Mouse (Mus musculus) neural tube, embryonic 14.5 days (tissue): ENCODE results near the gene Mgmt. TPM values are rescaled to one million over a fixed set of nuclear protein-coding genes. Genes with fewer than 3 reads are reported as not detected.

Source experiments
- ATAC-seq: fragments of 200-750 bp; cut with Nextera tagmentation; 2 replicates; pipeline ENCODE4 v1.8.0; 2017; ENCODE audit warnings: low read depth, mild to moderate bottlenecking, moderate TSS enrichment, moderate library complexity
- H3K27ac ChIP-seq: fragments of 300-500 bp; sonication (generic); 2 replicates; pipeline ENCODE4 v1.5.1; 2014; ENCODE audit warnings: low read depth, mild to moderate bottlenecking, control low read depth, low read length, moderate library complexity, mixed read lengths
- H3K27me3 ChIP-seq: fragments of 300-500 bp; sonication (generic); 2 replicates; pipeline ENCODE4 v1.6.1; 2014; ENCODE audit warnings: low read length; ENCODE audit not compliant: control insufficient read depth, insufficient read depth
- H3K36me3 ChIP-seq: fragments of 300-500 bp; sonication (generic); 2 replicates; pipeline ENCODE4 v1.6.1; 2014; ENCODE audit warnings: low read length, mixed read lengths; ENCODE audit not compliant: control insufficient read depth, insufficient read depth
- H3K4me1 ChIP-seq: fragments of 300-500 bp; sonication (generic); 2 replicates; pipeline ENCODE4 v1.6.1; 2014; ENCODE audit warnings: low read length; ENCODE audit not compliant: control insufficient read depth, insufficient read depth
- H3K4me2 ChIP-seq: fragments of 300-500 bp; sonication (generic); 2 replicates; pipeline ENCODE4 v1.6.1; 2014; ENCODE audit warnings: mild to moderate bottlenecking, low read depth, low read length, control low read depth
- H3K4me3 ChIP-seq: fragments of 300-500 bp; sonication (generic); 2 replicates; pipeline ENCODE4 v1.5.1; 2014; ENCODE audit warnings: low read depth, low read length, control low read depth, mixed read lengths
- H3K9ac ChIP-seq: fragments of 300-500 bp; sonication (generic); replicated peaks from 2 replicates; pipeline ENCODE4 v1.6.1; 2014; ENCODE audit warnings: low read depth, mild to moderate bottlenecking, control low read depth, low read length, mixed read lengths
- H3K9me3 ChIP-seq: fragments of 300-500 bp; sonication (generic); 2 replicates; pipeline ENCODE4 v1.6.1; 2016; ENCODE audit warnings: low read length; ENCODE audit not compliant: control insufficient read depth
- WGBS: fragments of 180-500 bp; shearing (Covaris S2); extraction: QIAGEN DNeasy Blood & Tissue Kit; methylation state at CpG from one replicate; pipeline ENCODE4 v1.1.7; 2014; 5-methylcytosine and 5-hydroxymethylcytosine counted together
- polyA plus RNA-seq: library from polyadenylated mRNA; unstranded; fragments of >200 nt; fragmentation: Nextera tagmentation; extraction: Ambion mirVana; gene quantifications from 2 replicates; pipeline ENCODE4 v1.2.1, GENCODE M21; 2014

The Mgmt gene
- polyA plus RNA-seq, 1 experiment from 2014 or later: 0.90 TPM

DNA sequence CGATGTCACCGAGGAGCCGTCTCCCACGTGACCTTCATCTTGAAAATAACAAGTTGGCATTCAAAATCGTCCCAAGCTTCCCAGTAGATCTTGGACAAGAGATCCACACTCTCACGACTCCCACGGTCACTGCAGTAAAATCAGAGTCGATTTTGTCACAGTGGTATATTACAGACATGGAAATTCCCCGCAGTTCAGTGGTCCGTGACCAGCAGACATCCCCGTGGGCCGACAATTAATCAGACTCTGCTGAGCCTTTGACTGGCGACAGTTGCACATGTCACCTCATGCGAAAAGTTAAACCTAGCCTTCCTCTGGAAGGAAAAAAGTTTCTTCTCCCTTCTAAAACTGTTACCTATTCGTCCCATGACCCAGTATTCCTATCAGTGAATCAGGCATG lies 106.8 kb downstream of the Mgmt start:
- no peaks in the 10 kb centered on the region for H3K36me3 ChIP-seq
- no peak overlapping the region for H3K4me2 ChIP-seq
- H3K9ac ChIP-seq: no peak overlapping the region
- no peak overlapping the region for H3K4me3 ChIP-seq
- no peaks in the 10 kb centered on the region for H3K27me3 ChIP-seq
- no peak overlapping the region for H3K27ac ChIP-seq
- no peak for ATAC-seq
- H3K9me3 ChIP-seq: no peaks in the 10 kb centered on the region
- peaks cover 22% of the 10 kb centered on the region; the same call in 1 of the 2 replicates for H3K4me1 ChIP-seq
- 45% methylated on average over 15 of the region's 15 CpGs for WGBS

DNA sequence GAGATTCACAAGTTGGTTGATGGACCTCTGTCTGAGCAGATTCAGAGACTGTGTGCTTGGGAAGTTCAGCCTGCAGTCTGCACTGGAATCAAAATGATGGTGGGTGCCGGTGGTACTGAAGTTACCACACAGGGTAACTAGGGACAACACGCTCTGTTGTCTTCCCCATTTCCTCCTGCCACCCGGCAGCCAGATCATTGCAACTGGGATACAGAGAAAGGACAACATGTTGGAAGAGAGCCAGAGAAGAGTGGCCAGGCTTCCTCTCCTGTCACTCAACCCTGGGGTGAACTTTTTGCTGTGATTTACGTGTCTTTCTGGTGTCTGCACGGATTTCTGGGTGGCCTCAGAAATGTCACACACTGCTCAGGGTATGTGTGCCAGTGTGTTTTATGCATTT lies 107.4 kb downstream of the Mgmt start:
- no peaks in the 10 kb centered on the region for H3K9me3 ChIP-seq
- no peak overlapping the region for H3K9ac ChIP-seq
- no peak overlapping the region for H3K4me2 ChIP-seq
- H3K36me3 ChIP-seq: no peaks in the 10 kb centered on the region
- H3K27ac ChIP-seq: no peak overlapping the region
- no peak for ATAC-seq
- 41% methylated on average over 5 of the region's 5 CpGs for WGBS
- H3K27me3 ChIP-seq: no peaks in the 10 kb centered on the region
- H3K4me1 ChIP-seq: peaks cover 22% of the 10 kb centered on the region; the same call in 1 of the 2 replicates
- H3K4me3 ChIP-seq: no peak overlapping the region

DNA sequence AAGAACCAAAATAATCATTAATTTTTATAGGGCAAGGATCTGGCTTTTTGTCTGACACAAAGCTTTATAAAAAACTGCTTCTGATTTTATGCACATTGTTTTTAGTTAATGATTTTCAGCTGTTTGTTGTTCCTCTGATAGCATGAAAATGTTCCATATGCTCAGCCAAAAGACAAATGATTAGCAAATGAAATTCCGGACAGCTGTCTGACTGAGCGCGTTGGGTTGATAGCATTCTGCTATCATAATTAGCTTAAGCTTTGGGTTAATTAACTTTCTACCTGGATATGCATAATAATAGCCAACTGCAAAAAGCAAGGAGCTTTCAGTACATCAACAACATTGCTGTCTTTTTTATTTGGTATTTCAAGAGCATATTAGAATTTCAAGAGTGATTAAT lies 108.0 kb downstream of the Mgmt start:
- Histone ChIP-seq H3K27ac (no peak overlapping the region), H3K4me1 (peaks cover 22% of the 10 kb centered on the region; the same call in 1 of the 2 replicates), H3K9ac (no peak overlapping the region), H3K27me3 (no peaks in the 10 kb centered on the region), H3K9me3 (no peaks in the 10 kb centered on the region), H3K36me3 (no peaks in the 10 kb centered on the region), H3K4me3 (no peak overlapping the region), H3K4me2 (no peak overlapping the region)
- WGBS: 38% methylated on average over 3 of the region's 3 CpGs
- ATAC-seq: no peak

DNA sequence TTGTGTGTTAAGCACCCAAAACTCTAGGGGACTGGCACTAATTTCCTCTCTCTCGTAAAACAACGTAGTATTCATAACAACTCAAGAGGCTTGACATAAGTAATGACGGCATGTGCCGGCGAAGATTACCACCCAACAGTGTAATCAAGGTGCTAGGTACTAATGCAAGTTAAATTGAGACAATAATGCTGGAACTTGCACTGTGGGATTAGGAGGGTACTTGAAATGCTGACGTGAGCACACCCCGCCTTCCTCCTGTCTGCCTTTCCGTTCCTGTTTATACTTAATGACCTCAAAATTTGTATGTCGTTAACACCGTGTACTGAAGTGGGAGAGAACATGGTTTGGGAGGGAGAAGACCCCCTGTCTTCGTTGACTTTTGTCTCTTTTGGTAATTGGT lies 110.9 kb downstream of the Mgmt start:
- Histone ChIP-seq H3K9ac (no peak overlapping the region), H3K4me3 (no peak overlapping the region), H3K4me2 (0 out of 2 replicates have a peak overlapping the region, but pooled peaks have one; percentile 14), H3K36me3 (no peaks in the 10 kb centered on the region), H3K9me3 (no peaks in the 10 kb centered on the region), H3K27me3 (no peaks in the 10 kb centered on the region), H3K4me1 (peaks cover 22% of the 10 kb centered on the region; the same call in 1 of the 2 replicates), H3K27ac (0 out of 2 replicates have a peak overlapping the region, but pooled peaks have one; percentile 46)
- 22% methylated on average over 11 of the region's 11 CpGs for WGBS
- peak; percentile 65 for ATAC-seq

DNA sequence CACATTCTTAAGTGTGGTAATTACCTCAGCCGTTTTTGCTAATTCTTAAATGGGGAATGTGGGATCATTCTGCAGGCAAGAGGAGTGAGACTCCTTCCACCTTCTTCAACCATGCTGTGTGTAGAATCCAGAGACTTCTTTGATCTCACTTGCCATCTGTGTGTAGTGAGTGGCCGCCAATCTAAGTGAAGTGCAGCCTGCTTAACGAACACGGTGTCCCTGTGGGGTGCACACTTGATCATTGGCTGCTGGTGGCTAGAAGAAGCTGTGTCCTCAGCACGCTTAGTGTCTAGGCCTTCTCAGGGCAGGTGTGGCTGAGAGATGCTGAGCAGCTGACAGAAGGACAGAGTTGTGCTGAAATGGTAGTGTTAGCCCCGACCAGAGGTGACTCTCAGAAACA lies 113.9 kb downstream of the Mgmt start:
- H3K27ac ChIP-seq: no peak overlapping the region
- no peaks in the 10 kb centered on the region for H3K36me3 ChIP-seq
- no peak overlapping the region for H3K4me3 ChIP-seq
- no peak for ATAC-seq
- no peaks in the 10 kb centered on the region for H3K9me3 ChIP-seq
- no peak overlapping the region for H3K4me2 ChIP-seq
- H3K9ac ChIP-seq: no peak overlapping the region
- H3K27me3 ChIP-seq: no peaks in the 10 kb centered on the region
- peaks cover 8% of the 10 kb centered on the region; the same call in 1 of the 2 replicates for H3K4me1 ChIP-seq
- WGBS: 65% methylated on average over 6 of the region's 6 CpGs

DNA sequence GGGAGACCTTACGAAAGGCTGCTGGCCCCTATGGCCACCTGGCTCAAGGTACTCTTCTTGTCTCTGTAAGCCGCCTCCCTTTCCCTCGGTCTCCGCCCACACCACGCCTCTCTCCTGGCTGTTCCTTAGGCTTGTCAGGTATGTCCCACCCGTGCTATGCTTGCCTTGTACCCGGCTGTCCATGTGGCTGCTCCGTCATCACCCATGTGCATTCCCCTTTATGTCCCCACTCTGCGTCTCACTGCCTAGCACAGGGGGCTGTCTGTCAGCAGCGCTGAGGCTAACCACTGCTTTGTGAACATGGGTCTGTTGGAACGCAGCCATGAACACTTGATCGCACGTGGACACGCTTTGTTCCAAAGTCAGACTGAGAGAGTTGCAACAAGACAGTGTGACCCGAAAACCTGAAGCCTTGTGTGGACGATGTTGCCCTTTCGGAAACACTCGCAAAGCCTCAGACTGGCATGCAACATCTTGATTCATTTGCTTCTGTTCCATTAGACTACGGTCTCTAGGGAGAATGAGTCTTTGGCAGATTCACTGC lies 115.4 kb downstream of the Mgmt start:
- Histone ChIP-seq H3K27ac (no peak overlapping the region), H3K27me3 (no peaks in the 10 kb centered on the region), H3K4me3 (no peak overlapping the region), H3K9ac (no peak overlapping the region), H3K36me3 (no peaks in the 10 kb centered on the region), H3K4me2 (no peak overlapping the region), H3K9me3 (no peaks in the 10 kb centered on the region), H3K4me1 (no peaks in the 10 kb centered on the region)
- WGBS: 64% methylated on average over 19 of the region's 19 CpGs
- ATAC-seq: no peak

DNA sequence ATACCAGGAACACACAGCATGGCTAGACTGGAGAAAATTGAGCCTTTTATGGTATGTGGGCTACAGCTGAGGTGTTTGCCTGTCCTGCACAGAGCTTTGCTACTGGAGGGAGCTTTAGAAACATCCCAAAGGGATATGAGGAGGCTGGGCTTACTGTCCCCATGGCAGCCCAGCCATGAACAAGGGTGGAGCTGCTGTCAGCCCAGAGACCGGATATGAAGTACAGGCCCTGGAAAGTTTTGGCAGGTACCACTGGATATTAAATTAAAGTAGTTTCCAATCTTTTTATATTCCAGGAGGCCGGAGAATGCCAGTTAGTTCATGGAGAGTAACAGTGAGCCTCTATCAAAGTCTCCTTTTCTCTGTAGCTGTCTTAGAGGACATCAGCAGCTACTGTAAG lies 116.0 kb downstream of the Mgmt start:
- Histone ChIP-seq H3K27ac (no peak overlapping the region), H3K36me3 (no peaks in the 10 kb centered on the region), H3K4me2 (no peak overlapping the region), H3K9me3 (no peaks in the 10 kb centered on the region), H3K4me1 (no peaks in the 10 kb centered on the region), H3K4me3 (no peak overlapping the region), H3K27me3 (no peaks in the 10 kb centered on the region), H3K9ac (no peak overlapping the region)
- 88% methylated on average over 2 of the region's 2 CpGs for WGBS
- ATAC-seq: no peak

DNA sequence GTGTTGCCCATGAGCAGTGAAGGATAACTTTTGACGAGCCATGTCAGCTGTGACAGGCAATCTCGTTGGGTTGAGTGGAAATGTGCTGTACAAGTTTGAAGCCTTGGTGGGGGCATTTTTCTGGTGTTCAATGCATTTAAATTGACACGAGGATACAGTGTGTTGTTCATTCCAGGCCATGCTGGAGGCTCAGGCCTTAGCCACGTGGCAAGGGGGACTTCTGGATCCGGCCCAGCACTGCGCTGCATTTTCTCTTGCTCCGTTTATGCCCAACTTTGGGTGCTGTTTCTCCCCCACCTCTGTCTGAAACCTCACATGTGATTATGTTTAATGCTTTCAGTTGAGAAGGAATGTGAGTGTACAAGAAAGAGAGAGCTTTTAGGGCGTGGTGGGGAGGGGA lies 118.3 kb downstream of the Mgmt start:
- no peaks in the 10 kb centered on the region for H3K27me3 ChIP-seq
- 84% methylated on average over 8 of the region's 8 CpGs for WGBS
- no peaks in the 10 kb centered on the region for H3K36me3 ChIP-seq
- H3K27ac ChIP-seq: no peak overlapping the region
- ATAC-seq: no peak
- H3K9ac ChIP-seq: no peak overlapping the region
- no peak overlapping the region for H3K4me2 ChIP-seq
- H3K9me3 ChIP-seq: no peaks in the 10 kb centered on the region
- H3K4me3 ChIP-seq: no peak overlapping the region
- H3K4me1 ChIP-seq: no peaks in the 10 kb centered on the region

DNA sequence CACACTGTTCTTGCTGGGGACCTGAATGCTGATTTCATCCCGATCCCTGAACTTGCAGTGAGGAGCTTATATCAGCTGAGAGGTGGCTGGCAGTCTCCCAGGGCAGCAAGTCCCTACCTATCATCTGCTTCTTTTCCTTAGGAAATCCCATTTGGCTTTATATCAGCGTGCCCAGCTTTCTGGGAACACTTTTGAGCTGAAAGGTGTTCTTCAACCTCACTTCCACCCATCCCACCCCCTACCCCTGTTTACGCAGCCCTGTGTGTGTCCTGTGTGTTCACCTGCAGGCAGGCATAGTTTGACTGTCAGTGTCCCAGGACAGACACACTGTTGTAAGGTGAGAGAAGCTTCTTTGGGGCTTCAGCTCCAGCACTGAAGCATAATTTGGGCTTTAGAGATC lies 119.0 kb downstream of the Mgmt start:
- no peak overlapping the region for H3K4me2 ChIP-seq
- no peaks in the 10 kb centered on the region for H3K27me3 ChIP-seq
- H3K4me3 ChIP-seq: no peak overlapping the region
- no peak overlapping the region for H3K9ac ChIP-seq
- H3K9me3 ChIP-seq: no peaks in the 10 kb centered on the region
- no peaks in the 10 kb centered on the region for H3K4me1 ChIP-seq
- ATAC-seq: no peak
- WGBS: 65% methylated on average over 3 of the region's 3 CpGs
- H3K27ac ChIP-seq: no peak overlapping the region
- H3K36me3 ChIP-seq: no peaks in the 10 kb centered on the region
